Mouse (Mus musculus): Measurements from ENCODE around the gene Ntrk3. TPM values are rescaled to one million over a fixed set of nuclear protein-coding genes. Genes with fewer than 3 reads are reported as not detected.

The Ntrk3 gene
- polyA plus RNA-seq, 1 experiment from 2014 or later: 0.89 TPM

- no peak overlapping the region for H3K9ac ChIP-seq (ENCODE audit: low read length)
- no peak overlapping the region for H3K27ac ChIP-seq (ENCODE audit: low read length)
- H3K4me2 ChIP-seq (ENCODE audit: low read depth, low read length): no peak overlapping the region
- 49% methylated on average over 3 of the region's 3 CpGs for WGBS
- H3K4me3 ChIP-seq (ENCODE audit: low read length): no peak overlapping the region
- peaks cover 4% of the 10 kb centered on the region; the same call in 1 of the 2 replicates for H3K4me1 ChIP-seq (replicated peaks; ENCODE audit: control insufficient read depth, insufficient read depth, low read length)
- no peaks in the 10 kb centered on the region for H3K36me3 ChIP-seq (ENCODE audit: control insufficient read depth, insufficient read depth, low read length)
- H3K27me3 ChIP-seq (ENCODE audit: control insufficient read depth, insufficient read depth, low read depth, low read length): no peaks in the 10 kb centered on the region
- ATAC-seq (ENCODE audit: low read depth): peak; percentile 53; the same call in 1 of the 2 replicates
- no peaks in the 10 kb centered on the region for H3K9me3 ChIP-seq (ENCODE audit: control insufficient read depth, low read length)
Observed at GRCm38 (mm10) chr7:78402495-78402894, 335.3 kb downstream of the Ntrk3 start.

DNA sequence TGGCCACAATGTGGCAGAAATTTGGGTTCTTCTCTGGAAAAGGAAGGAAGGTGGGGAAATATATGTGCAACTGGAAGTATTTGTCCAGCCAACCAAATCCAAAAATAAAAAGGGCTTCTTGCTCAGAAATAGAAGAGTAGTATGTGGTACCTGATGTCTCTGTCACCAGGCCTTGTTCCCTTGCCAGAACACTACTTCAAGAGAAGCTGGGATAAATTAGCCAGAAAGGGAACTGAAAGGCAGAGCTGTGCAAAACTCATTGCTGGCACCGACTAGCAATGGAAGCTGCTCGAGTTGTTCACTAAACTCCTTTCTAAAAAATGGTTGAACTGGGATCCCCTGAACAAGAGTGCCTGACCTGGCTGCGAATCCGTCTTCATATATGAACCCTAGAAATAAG, 337.6 kb downstream of the Ntrk3 start:
- WGBS: 84% methylated on average over 4 of the region's 4 CpGs

DNA sequence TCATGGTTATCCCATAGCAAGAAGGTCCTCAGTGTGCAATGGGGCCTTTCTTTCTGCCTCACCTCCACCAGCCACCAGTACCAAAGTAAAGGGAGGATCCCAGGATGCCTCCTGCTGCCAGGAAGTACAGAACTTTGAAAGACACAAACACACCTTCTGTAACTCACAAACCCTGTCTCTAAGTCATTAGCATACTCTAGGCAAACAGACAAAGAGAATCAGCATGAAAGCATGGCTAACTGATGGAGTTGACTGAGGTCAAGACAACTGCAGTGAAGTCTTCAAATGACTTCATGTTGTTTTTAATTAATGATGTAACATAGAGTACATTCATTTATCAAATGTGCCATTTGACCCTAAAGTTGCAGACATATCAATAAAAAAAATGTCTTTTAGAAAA, 339.4 kb downstream of the Ntrk3 start:
- no peaks in the 10 kb centered on the region for H3K27me3 ChIP-seq (ENCODE audit: control insufficient read depth, insufficient read depth, low read depth, low read length)
- H3K4me3 ChIP-seq (ENCODE audit: low read length): no peak overlapping the region
- H3K4me2 ChIP-seq (ENCODE audit: low read depth, low read length): no peak overlapping the region
- peaks cover 5% of the 10 kb centered on the region for H3K9me3 ChIP-seq (ENCODE audit: control insufficient read depth, low read length)
- H3K36me3 ChIP-seq (ENCODE audit: control insufficient read depth, insufficient read depth, low read length): no peaks in the 10 kb centered on the region
- no peaks in the 10 kb centered on the region for H3K4me1 ChIP-seq (replicated peaks; ENCODE audit: control insufficient read depth, insufficient read depth, low read length)
- H3K9ac ChIP-seq (ENCODE audit: low read length): no peak overlapping the region
- ATAC-seq (ENCODE audit: low read depth): no peak
- H3K27ac ChIP-seq (ENCODE audit: low read length): no peak overlapping the region

More for the DNA sequence above, 337.6 kb downstream of the Ntrk3 start:
- no peak for ATAC-seq (ENCODE audit: low read depth)
- no peaks in the 10 kb centered on the region for H3K9me3 ChIP-seq (ENCODE audit: control insufficient read depth, low read length)
- H3K4me3 ChIP-seq (ENCODE audit: low read length): no peak overlapping the region
- no peak overlapping the region for H3K4me2 ChIP-seq (ENCODE audit: low read depth, low read length)
- H3K36me3 ChIP-seq (ENCODE audit: control insufficient read depth, insufficient read depth, low read length): no peaks in the 10 kb centered on the region
- no peaks in the 10 kb centered on the region for H3K27me3 ChIP-seq (ENCODE audit: control insufficient read depth, insufficient read depth, low read depth, low read length)
- H3K4me1 ChIP-seq (replicated peaks; ENCODE audit: control insufficient read depth, insufficient read depth, low read length): no peaks in the 10 kb centered on the region
- H3K27ac ChIP-seq (ENCODE audit: low read length): no peak overlapping the region
- H3K9ac ChIP-seq (ENCODE audit: low read length): no peak overlapping the region

- Histone ChIP-seq H3K27ac (ENCODE audit: low read length) (no peak overlapping the region), H3K27me3 (ENCODE audit: control insufficient read depth, insufficient read depth, low read depth, low read length) (no peaks in the 10 kb centered on the region), H3K9ac (ENCODE audit: low read length) (no peak overlapping the region), H3K36me3 (ENCODE audit: control insufficient read depth, insufficient read depth, low read length) (no peaks in the 10 kb centered on the region), H3K9me3 (ENCODE audit: control insufficient read depth, low read length) (peaks cover 5% of the 10 kb centered on the region), H3K4me2 (ENCODE audit: low read depth, low read length) (no peak overlapping the region), H3K4me1 (replicated peaks; ENCODE audit: control insufficient read depth, insufficient read depth, low read length) (no peaks in the 10 kb centered on the region), H3K4me3 (ENCODE audit: low read length) (no peak overlapping the region)
- no peak for ATAC-seq (ENCODE audit: low read depth)
- WGBS: 50% methylated on average over 4 of the region's 4 CpGs
Observed at GRCm38 (mm10) chr7:78397215-78397614, 340.6 kb downstream of the Ntrk3 start.

DNA sequence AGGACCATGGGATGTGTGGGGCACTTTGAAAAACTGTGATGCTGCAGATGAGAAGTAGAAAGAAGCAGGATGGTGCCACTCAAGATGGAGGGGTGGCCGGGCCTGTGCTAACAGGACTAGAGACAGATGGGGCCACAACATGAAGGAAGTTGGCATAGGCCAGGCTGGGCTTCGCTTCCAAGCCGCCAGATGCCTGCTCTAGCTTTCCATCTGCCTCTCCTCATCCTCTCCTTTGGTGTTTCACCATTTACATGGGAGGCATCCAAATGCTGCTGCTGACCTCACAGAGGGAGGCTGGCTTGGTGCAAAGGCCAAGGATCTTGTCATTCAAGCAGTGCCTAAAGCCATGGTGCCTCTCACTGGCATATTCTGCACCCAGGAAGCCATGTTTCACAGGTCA, 347.8 kb downstream of the Ntrk3 start:
- ATAC-seq (ENCODE audit: low read depth): no peak
- H3K36me3 ChIP-seq (ENCODE audit: control insufficient read depth, insufficient read depth, low read length): no peaks in the 10 kb centered on the region
- H3K9ac ChIP-seq (ENCODE audit: low read length): no peak overlapping the region
- H3K4me3 ChIP-seq (ENCODE audit: low read length): no peak overlapping the region
- no peak overlapping the region for H3K27ac ChIP-seq (ENCODE audit: low read length)
- H3K4me1 ChIP-seq (replicated peaks; ENCODE audit: control insufficient read depth, insufficient read depth, low read length): no peaks in the 10 kb centered on the region
- WGBS: 85% methylated on average over 3 of the region's 3 CpGs
- H3K27me3 ChIP-seq (ENCODE audit: control insufficient read depth, insufficient read depth, low read depth, low read length): no peaks in the 10 kb centered on the region
- H3K4me2 ChIP-seq (ENCODE audit: low read depth, low read length): no peak overlapping the region
- peaks cover 5% of the 10 kb centered on the region for H3K9me3 ChIP-seq (ENCODE audit: control insufficient read depth, low read length)

DNA sequence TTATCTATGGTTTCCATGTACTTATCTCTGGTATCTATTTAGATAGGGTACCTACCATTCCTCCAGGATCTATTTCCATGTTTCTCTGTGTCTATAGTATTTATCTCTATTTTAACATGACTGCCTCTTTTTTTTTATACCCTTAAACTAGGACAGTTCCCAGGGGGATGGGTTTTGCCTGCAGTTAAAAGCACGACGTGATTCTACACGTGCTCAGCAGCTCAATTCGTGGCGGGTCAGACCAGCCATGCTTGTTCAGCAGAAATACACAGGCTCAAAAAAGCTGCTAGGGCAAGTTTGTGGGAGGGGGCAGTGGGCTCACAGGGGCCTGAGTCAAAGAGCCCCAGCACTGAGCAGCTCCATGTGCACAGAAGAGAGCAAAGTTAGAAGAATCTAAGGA, 349.7 kb downstream of the Ntrk3 start:
- no peak overlapping the region for H3K4me3 ChIP-seq (ENCODE audit: low read length)
- H3K4me1 ChIP-seq (replicated peaks; ENCODE audit: control insufficient read depth, insufficient read depth, low read length): no peaks in the 10 kb centered on the region
- no peaks in the 10 kb centered on the region for H3K36me3 ChIP-seq (ENCODE audit: control insufficient read depth, insufficient read depth, low read length)
- H3K4me2 ChIP-seq (ENCODE audit: low read depth, low read length): no peak overlapping the region
- no peak overlapping the region for H3K27ac ChIP-seq (ENCODE audit: low read length)
- 71% methylated on average over 5 of the region's 5 CpGs for WGBS
- H3K9me3 ChIP-seq (ENCODE audit: control insufficient read depth, low read length): no peaks in the 10 kb centered on the region
- ATAC-seq (ENCODE audit: low read depth): no peak
- H3K9ac ChIP-seq (ENCODE audit: low read length): no peak overlapping the region
- H3K27me3 ChIP-seq (ENCODE audit: control insufficient read depth, insufficient read depth, low read depth, low read length): no peaks in the 10 kb centered on the region

GRCm38 (mm10) chr7:78385971-78386370, 351.8 kb downstream of the Ntrk3 start:
- Histone ChIP-seq H3K9ac (ENCODE audit: low read length) (no peak overlapping the region), H3K36me3 (ENCODE audit: control insufficient read depth, insufficient read depth, low read length) (no peaks in the 10 kb centered on the region), H3K4me3 (ENCODE audit: low read length) (no peak overlapping the region), H3K27ac (ENCODE audit: low read length) (no peak overlapping the region), H3K27me3 (ENCODE audit: control insufficient read depth, insufficient read depth, low read depth, low read length) (no peaks in the 10 kb centered on the region), H3K4me2 (ENCODE audit: low read depth, low read length) (no peak overlapping the region), H3K4me1 (replicated peaks; ENCODE audit: control insufficient read depth, insufficient read depth, low read length) (no peaks in the 10 kb centered on the region), H3K9me3 (ENCODE audit: control insufficient read depth, low read length) (no peaks in the 10 kb centered on the region)
- ATAC-seq (ENCODE audit: low read depth): no peak
- WGBS: 52% methylated on average over 1 of the region's 1 CpGs

- H3K4me2 ChIP-seq (ENCODE audit: low read depth, low read length): no peak overlapping the region
- H3K4me3 ChIP-seq (ENCODE audit: low read length): no peak overlapping the region
- no peaks in the 10 kb centered on the region for H3K4me1 ChIP-seq (replicated peaks; ENCODE audit: control insufficient read depth, insufficient read depth, low read length)
- H3K9me3 ChIP-seq (ENCODE audit: control insufficient read depth, low read length): no peaks in the 10 kb centered on the region
- no peak overlapping the region for H3K9ac ChIP-seq (ENCODE audit: low read length)
- H3K36me3 ChIP-seq (ENCODE audit: control insufficient read depth, insufficient read depth, low read length): no peaks in the 10 kb centered on the region
- H3K27ac ChIP-seq (ENCODE audit: low read length): no peak overlapping the region
- ATAC-seq (ENCODE audit: low read depth): no peak
- no peaks in the 10 kb centered on the region for H3K27me3 ChIP-seq (ENCODE audit: control insufficient read depth, insufficient read depth, low read depth, low read length)
Observed at GRCm38 (mm10) chr7:78384111-78384510, 353.7 kb downstream of the Ntrk3 start.

- no peak overlapping the region for H3K9ac ChIP-seq (ENCODE audit: low read length)
- ATAC-seq (ENCODE audit: low read depth): no peak
- H3K4me1 ChIP-seq (replicated peaks; ENCODE audit: control insufficient read depth, insufficient read depth, low read length): no peaks in the 10 kb centered on the region
- H3K4me3 ChIP-seq (ENCODE audit: low read length): no peak overlapping the region
- H3K9me3 ChIP-seq (ENCODE audit: control insufficient read depth, low read length): no peaks in the 10 kb centered on the region
- H3K27me3 ChIP-seq (ENCODE audit: control insufficient read depth, insufficient read depth, low read depth, low read length): no peaks in the 10 kb centered on the region
- H3K36me3 ChIP-seq (ENCODE audit: control insufficient read depth, insufficient read depth, low read length): no peaks in the 10 kb centered on the region
- H3K27ac ChIP-seq (ENCODE audit: low read length): no peak overlapping the region
- H3K4me2 ChIP-seq (ENCODE audit: low read depth, low read length): no peak overlapping the region
- 16% methylated on average over 1 of the region's 1 CpGs for WGBS
Observed at GRCm38 (mm10) chr7:78382126-78382525, 355.7 kb downstream of the Ntrk3 start.

GRCm38 (mm10) chr7:78379784-78380183, 358.0 kb downstream of the Ntrk3 start:
- Histone ChIP-seq H3K4me2 (ENCODE audit: low read depth, low read length) (no peak overlapping the region), H3K9me3 (ENCODE audit: control insufficient read depth, low read length) (no peaks in the 10 kb centered on the region), H3K27me3 (ENCODE audit: control insufficient read depth, insufficient read depth, low read depth, low read length) (no peaks in the 10 kb centered on the region), H3K4me3 (ENCODE audit: low read length) (no peak overlapping the region), H3K4me1 (replicated peaks; ENCODE audit: control insufficient read depth, insufficient read depth, low read length) (no peaks in the 10 kb centered on the region), H3K27ac (ENCODE audit: low read length) (no peak overlapping the region), H3K9ac (ENCODE audit: low read length) (no peak overlapping the region), H3K36me3 (ENCODE audit: control insufficient read depth, insufficient read depth, low read length) (no peaks in the 10 kb centered on the region)
- WGBS: 75% methylated on average over 5 of the region's 5 CpGs
- no peak for ATAC-seq (ENCODE audit: low read depth)
